Mouse (Mus musculus) brown adipose tissue, adult 24 weeks (tissue): Measurements from ENCODE around the gene Tmtc4. TPM values are rescaled to one million over a fixed set of nuclear protein-coding genes. Genes with fewer than 3 reads are reported as not detected.

Experiments
- H3K27ac ChIP-seq: fragments of 200-500 bp; replicated peaks from 2 replicates; pipeline ENCODE4 v1.5.1; 2012; ENCODE audit warnings: low read depth, mild to moderate bottlenecking, low read length
- H3K4me1 ChIP-seq: fragments of 200-500 bp; 2 replicates; pipeline ENCODE4 v1.6.1; 2012; ENCODE audit warnings: low read length, mixed read lengths; ENCODE audit not compliant: control insufficient read depth, insufficient read depth, insufficient read length
- H3K4me3 ChIP-seq: fragments of 200-500 bp; 2 replicates; pipeline ENCODE4 v1.5.1; 2012; ENCODE audit warnings: low read depth, mild to moderate bottlenecking, low read length, moderate library complexity; ENCODE audit not compliant: insufficient read depth
- polyA plus RNA-seq: library from polyadenylated mRNA; stranded (reverse); fragments of >200 nt; gene quantifications from 2 replicates; pipeline ENCODE4 v1.2.4, GENCODE M21; 2012; ENCODE audit not compliant: missing spikeins, insufficient read depth, insufficient read length

Tmtc4 gene
- polyA plus RNA-seq, 1 experiment = 6.6 TPM

DNA sequence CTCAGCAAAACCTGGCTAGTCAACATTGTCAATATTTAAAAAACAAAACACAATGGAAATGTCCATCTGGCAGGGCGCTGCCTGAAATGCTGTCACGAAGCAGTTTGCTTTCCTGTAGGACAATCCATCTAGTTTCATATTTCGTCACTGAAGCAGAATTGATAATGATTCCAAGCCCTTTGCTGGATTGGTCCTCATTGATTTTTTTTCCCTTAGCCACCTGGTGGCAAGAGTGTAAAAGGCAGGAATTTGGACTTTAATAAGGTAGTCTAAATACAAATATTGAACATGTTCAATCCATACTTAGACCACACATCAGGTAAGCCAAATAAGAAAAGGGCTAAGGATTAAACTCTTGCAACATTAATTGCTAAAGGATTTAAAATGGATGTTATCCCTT lies 82.7 kb downstream of the Tmtc4 start:
- Histone ChIP-seq H3K27ac (no peak overlapping the region), H3K4me1 (peaks cover 2% of the 10 kb centered on the region; the same call in 1 of the 2 replicates), H3K4me3 (no peak overlapping the region)

GRCm38 (mm10) chr14:122900679-122901078 lies 83.2 kb downstream of the Tmtc4 start:
- Histone ChIP-seq H3K4me1 (peaks cover 2% of the 10 kb centered on the region; the same call in 1 of the 2 replicates), H3K27ac (no peak overlapping the region), H3K4me3 (no peak overlapping the region)

DNA sequence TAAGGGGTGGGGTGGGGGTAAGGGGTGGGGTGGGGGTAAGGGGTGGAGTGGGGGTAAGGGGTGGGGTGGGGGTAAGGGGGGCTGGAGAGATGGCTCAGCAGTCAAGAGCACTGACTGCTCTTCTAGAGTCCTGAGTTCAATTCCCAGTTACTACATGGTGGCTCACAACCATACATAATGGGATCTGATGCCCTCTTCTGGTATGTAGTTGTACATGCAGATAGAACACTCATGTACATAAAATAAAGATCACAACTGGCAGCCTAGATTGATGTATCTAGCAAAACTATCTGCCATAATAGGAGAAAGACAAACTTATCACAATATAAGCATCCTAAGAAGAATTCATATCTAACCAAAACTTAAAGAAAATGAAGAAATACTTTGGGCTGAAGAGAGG lies 85.3 kb downstream of the Tmtc4 start:
- Histone ChIP-seq H3K4me3 (no peak overlapping the region), H3K27ac (no peak overlapping the region), H3K4me1 (peaks cover 4% of the 10 kb centered on the region)

- Histone ChIP-seq H3K27ac (no peak overlapping the region), H3K4me3 (no peak overlapping the region), H3K4me1 (peaks cover 2% of the 10 kb centered on the region; the same call in 1 of the 2 replicates)
Measured at GRCm38 (mm10) chr14:122896106-122896505, 87.7 kb downstream of the Tmtc4 start.

- peaks cover 2% of the 10 kb centered on the region; the same call in 1 of the 2 replicates for H3K4me1 ChIP-seq
- H3K27ac ChIP-seq = no peak overlapping the region
- H3K4me3 ChIP-seq = no peak overlapping the region
Measured at GRCm38 (mm10) chr14:122891470-122891968, 92.3 kb downstream of the Tmtc4 start.

DNA sequence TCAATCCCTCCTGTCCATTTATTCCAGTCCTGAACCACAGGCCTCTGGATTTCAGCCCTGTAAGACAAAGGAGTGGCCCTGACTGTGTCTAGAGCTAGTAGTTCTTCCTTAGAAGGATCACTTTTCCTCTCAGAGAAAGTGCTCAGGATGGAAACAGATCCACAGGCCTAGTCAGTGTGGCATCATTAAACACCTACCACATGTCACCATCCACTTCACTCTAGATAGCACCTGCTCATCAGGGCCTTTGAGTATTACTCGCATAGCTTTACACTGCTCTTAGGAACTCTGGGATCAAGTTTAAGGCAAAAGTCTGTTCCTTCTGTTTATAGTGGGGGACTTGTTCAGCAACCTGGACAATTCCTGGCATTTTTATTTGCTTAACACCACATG lies 95.4 kb downstream of the Tmtc4 start:
- Histone ChIP-seq H3K4me3 (no peak overlapping the region), H3K27ac (no peak overlapping the region), H3K4me1 (no peaks in the 10 kb centered on the region)

DNA sequence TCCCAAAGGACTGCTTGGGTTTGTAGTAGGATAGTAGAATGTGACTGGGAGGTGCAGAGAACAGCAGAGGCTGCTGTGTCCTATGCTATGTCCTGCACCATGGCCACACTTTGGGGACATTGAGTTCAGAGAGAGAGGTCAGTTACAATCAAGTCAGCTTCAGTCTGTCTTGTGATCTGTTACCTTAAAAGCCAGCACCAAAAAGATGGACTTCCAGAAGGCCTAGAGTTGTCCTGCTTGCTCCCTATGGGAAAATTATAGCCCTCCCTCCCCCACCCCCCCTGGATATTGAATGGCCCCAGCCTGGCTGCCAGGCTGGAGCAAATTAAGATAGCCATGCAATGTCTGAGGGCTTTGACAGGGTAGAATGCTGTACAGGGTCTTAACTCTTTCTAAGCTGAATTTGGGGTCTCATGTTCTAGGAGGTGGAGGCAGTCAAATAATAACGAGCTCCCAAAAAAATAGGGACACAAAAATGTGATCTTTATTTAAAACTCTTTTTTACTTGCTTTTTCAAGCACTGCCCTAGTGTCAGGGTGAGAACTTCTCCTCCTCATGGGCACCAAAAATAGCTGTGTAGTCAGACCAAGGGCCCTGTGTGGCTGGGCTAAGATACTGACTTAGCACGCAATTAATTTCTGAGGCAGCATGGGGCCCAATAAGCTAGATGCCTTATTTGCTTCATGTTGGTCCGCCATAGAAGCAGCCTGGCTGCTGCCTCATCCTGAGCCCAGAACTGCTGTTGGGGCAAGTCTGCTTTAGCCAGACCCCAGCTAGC lies 95.9 kb downstream of the Tmtc4 start:
- H3K4me1 ChIP-seq = no peaks in the 10 kb centered on the region
- no peak overlapping the region for H3K4me3 ChIP-seq
- no peak overlapping the region for H3K27ac ChIP-seq

GRCm38 (mm10) chr14:122887278-122887677 lies 96.6 kb downstream of the Tmtc4 start:
- Histone ChIP-seq H3K4me1 (no peaks in the 10 kb centered on the region), H3K4me3 (no peak overlapping the region), H3K27ac (no peak overlapping the region)

GRCm38 (mm10) chr14:122885893-122886292 lies 97.9 kb downstream of the Tmtc4 start:
- Histone ChIP-seq H3K4me3 (no peak overlapping the region), H3K4me1 (no peaks in the 10 kb centered on the region), H3K27ac (no peak overlapping the region)

DNA sequence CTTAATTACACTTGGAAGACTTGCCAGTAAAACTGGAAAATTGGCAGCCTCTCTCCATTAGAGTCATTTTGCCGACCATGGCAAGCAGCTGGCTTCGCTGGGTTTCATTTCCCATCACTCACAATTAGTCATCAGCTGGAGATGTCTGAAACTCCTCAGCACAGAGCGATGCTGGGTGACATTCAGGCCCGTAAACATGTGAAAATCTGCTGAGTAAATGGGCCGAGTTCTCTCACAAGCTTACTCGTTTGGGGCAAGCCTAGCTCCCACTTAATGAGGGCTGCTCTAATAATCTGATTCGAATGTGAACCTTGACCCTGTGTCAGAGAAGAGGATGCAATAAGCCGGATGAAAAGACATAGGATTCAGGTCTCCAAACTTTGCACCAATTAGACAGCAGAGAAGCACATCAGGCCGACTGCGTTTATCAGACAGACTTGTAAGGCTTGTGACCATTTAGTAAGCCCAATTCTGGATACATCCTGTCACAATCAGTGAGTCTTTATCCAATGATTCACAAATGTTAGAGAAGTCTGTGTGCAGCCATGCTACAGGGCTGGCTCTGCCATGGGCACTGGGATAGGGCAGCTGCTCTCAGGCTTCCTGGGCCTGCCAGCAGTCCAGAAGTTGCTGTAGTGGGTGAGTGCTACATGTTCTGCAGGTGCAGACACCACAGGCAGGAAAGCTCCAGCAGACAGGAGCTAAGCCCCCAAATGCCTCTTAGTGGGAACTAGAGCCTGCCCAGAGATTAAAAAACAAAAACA lies 99.8 kb downstream of the Tmtc4 start:
- H3K27ac ChIP-seq = no peak overlapping the region
- no peak overlapping the region for H3K4me3 ChIP-seq
- no peaks in the 10 kb centered on the region for H3K4me1 ChIP-seq

GRCm38 (mm10) chr14:122883410-122883806 lies 100.4 kb downstream of the Tmtc4 start:
- Histone ChIP-seq H3K4me3 (no peak overlapping the region), H3K27ac (no peak overlapping the region), H3K4me1 (no peaks in the 10 kb centered on the region)

DNA sequence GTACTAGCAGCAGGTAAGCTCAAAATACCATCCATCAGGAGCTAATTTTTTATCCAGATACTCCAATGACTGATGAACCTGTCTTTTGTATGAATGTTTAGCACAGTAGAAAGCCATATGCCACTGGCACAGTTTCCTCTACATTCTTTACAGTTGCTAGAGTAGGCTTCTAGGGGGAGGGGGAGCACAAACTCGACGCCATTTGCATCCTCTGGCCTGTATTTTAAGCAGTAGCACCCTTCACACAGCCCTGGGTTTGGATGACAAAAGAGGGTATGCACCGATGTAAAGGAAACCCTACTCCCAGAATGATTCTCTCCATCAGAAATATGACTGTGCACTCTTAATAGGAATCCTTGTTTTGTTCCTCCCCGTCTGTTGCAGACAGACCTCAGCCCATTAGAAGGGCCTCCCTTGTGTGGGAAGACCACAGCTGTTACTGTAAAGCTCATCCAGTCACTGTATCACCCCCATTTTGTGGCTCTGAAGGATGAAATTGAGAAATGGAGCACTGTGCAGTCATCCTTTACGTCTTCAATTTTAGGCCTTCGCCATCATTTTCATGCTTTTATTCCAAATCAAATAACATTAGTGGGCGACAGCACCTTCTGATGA lies 100.9 kb downstream of the Tmtc4 start:
- Histone ChIP-seq H3K27ac (no peak overlapping the region), H3K4me1 (no peaks in the 10 kb centered on the region), H3K4me3 (no peak overlapping the region)

DNA sequence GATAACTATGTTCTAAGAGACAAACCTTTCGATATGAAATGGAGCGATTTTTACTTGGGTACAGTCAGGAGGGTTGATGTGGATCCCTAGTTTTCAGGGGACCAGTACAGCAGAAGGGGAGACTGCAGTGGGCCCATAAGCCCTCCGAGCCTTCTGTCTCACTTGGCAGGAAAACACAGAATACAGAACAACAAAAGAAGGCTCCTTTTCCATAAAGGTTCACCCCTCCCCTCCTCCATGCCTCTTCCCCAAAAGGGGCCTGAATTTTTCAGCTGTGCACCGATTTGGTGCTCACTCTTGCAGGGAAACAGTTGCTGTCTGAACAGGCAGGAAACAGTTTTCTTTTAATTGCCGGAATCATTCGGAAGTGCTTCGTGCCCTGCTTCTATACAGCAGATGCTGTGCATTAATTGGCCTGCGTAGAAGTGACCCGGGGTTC lies 101.6 kb downstream of the Tmtc4 start:
- no peak overlapping the region for H3K4me3 ChIP-seq
- no peaks in the 10 kb centered on the region for H3K4me1 ChIP-seq
- no peak overlapping the region for H3K27ac ChIP-seq

DNA sequence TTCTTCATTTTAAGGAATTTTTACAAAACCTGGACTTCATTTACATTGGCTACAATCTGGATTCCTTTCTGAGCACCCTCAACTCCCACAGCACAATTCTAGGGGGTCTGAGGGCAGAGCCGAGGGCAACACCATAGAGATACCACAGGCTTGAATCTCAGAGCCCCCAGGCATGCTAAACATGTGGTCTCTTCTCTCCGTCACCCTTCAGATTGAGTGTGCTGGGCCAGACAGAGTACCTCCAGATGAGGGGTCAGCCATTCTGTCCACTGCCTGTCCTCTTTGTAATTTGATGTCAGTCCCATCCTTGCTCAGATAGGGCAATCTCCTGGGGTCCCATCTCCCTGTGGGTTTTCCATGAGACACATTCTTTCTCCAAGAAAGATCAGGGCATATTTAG lies 102.1 kb downstream of the Tmtc4 start:
- Histone ChIP-seq H3K27ac (no peak overlapping the region), H3K4me1 (no peaks in the 10 kb centered on the region), H3K4me3 (no peak overlapping the region)

DNA sequence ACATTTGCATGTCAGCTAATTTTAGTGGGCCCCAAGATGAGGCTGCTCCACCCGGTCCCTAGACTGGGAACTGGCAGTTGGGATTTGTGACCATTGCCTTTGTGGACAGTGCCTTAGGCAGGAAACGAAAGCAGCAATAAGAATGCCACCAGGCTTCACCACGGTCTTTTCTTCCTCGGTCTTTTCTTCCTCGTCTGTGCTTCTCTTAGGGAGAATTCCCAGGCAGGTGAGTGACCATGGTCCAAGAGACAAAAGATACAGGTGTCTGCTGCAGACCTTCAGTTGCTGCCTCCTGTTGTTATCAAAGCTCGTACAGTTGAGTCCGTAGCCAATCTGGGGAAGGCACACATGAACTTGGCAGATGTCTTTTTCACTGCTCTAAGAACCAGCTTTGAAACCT lies 103.5 kb downstream of the Tmtc4 start:
- no peaks in the 10 kb centered on the region for H3K4me1 ChIP-seq
- H3K4me3 ChIP-seq = no peak overlapping the region
- H3K27ac ChIP-seq = no peak overlapping the region
